Mouse (Mus musculus) bone marrow, adult 2 months (tissue): ENCODE measurements around the gene Fam136a. TPM values are rescaled to one million over a fixed set of nuclear protein-coding genes. Genes with fewer than 3 reads are reported as not detected.

Experiments used
- H3K27ac ChIP-seq: fragments of 200-500 bp; 2 replicates; pipeline ENCODE4 v1.5.1; 2012; ENCODE audit warnings: low read depth, mild to moderate bottlenecking, control low read depth, inconsistent platforms, low read length; ENCODE audit not compliant: control insufficient read depth, poor library complexity, insufficient read depth
- H3K4me1 ChIP-seq: fragments of 200-500 bp; 2 replicates; pipeline ENCODE4 v1.6.1; 2011; ENCODE audit warnings: low read length; ENCODE audit not compliant: control insufficient read depth, insufficient read depth
- H3K4me3 ChIP-seq: fragments of 200-500 bp; replicated peaks from 2 replicates; pipeline ENCODE3; 2011; ENCODE audit warnings: mild to moderate bottlenecking, low read depth, low read length, control low read depth; ENCODE audit not compliant: control insufficient read depth
- CTCF ChIP-seq: fragments of 200-500 bp; IDR thresholded peaks from 2 replicates; pipeline ENCODE4 v1.5.1; 2011; ENCODE audit warnings: low read length, control low read depth; ENCODE audit not compliant: control insufficient read depth, insufficient read depth
- POLR2A ChIP-seq: fragments of 200-500 bp; IDR thresholded peaks from 2 replicates; pipeline ENCODE4 v1.6.1; 2011; ENCODE audit warnings: low read depth, mild to moderate bottlenecking, control low read depth, low read length, borderline replicate concordance; ENCODE audit not compliant: control insufficient read depth
- WGBS: fragments of 180-500 bp; shearing (Covaris S2); methylation state at CpG from one replicate; pipeline ENCODE4 v1.1.7; 2018; 5-methylcytosine and 5-hydroxymethylcytosine counted together
- polyA plus RNA-seq: library from polyadenylated mRNA; stranded (reverse); fragments of >200 nt; gene quantifications from 2 replicates; pipeline ENCODE4 v1.2.4, GENCODE M21; 2011; ENCODE audit warnings: low replicate concordance; ENCODE audit not compliant: missing spikeins, insufficient read depth, insufficient read length

Fam136a gene
- polyA plus RNA-seq, 1 experiment = 24.3 TPM

DNA sequence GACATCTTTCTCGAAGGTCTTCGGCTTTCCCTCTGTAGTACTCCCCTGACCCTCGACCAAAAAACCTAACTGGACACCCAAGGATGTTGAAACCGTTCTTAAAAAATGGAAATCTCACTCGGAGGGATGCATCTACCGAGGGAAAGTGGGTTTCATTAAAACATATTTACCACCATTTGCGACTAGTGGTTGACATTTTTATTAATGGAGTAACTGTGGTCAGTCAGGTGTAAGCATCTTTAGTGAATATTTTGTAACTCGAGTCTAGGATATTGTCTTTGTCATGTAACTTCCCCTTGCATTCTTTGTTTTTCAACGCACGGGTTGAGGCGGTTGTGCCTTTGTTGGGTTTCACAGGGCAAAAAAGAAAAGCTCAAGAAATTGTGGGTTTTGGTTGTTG lies 39.5 kb downstream of the Fam136a start:
- TF ChIP-seq POLR2A (no peak), CTCF (no peak)
- H3K27ac ChIP-seq = no peak overlapping the region
- H3K4me3 ChIP-seq = peak overlapping the region; percentile 38
- H3K4me1 ChIP-seq = no peaks in the 10 kb centered on the region
- under 1% methylated on average over 11 of the region's 11 CpGs for WGBS

DNA sequence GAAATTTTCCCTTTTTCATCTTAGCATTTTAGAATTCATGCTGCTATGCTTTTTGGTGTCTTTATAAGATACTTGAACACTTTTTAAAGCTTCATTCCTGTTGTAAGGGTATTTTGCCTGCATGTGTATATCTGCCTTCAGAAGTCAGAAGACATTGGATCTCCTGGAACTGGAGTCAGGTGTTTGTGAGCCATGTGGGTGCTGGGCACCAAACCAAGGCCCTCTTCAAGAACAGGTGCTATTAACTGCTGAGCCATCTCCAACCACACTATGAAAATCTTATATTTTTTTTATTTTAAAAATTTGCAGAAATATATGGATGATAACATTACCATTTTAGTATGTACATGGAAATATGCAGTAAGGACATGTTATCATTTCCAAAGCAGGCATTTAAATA lies 40.9 kb downstream of the Fam136a start:
- Histone ChIP-seq H3K4me1 (no peaks in the 10 kb centered on the region), H3K4me3 (no peak overlapping the region), H3K27ac (no peak overlapping the region)
- TF ChIP-seq POLR2A (no peak), CTCF (no peak)

GRCm38 (mm10) chr6:86418711-86419110 lies 53.3 kb downstream of the Fam136a start:
- Histone ChIP-seq H3K4me3 (no peak overlapping the region), H3K27ac (no peak overlapping the region), H3K4me1 (no peaks in the 10 kb centered on the region)
- no peak for TF ChIP-seq POLR2A
- TF ChIP-seq CTCF = no peak
- 54% methylated on average over 6 of the region's 6 CpGs for WGBS

DNA sequence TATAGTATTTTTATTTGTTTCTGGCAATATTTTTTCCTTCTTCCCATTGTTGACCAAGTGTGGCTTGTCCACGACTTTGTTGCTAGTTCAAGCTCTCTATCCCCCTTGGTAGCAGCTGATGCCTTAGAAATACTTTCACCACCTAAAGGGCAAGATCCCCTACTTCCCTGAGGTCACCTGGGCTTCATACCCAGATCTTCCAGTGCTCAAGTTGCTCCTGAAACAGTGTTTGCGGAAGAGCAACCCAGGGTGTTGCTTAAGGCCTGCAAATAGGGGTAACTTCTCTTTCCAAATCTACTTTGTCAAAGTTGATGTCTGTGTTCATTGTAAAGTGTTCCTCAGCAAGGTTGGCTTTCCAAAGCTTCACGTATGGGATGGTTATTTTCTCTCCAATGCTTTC lies 53.8 kb downstream of the Fam136a start:
- no peak overlapping the region for H3K27ac ChIP-seq
- H3K4me1 ChIP-seq = no peaks in the 10 kb centered on the region
- WGBS = 67% methylated on average over 3 of the region's 3 CpGs
- no peak overlapping the region for H3K4me3 ChIP-seq
- TF ChIP-seq POLR2A = no peak
- TF ChIP-seq CTCF = no peak

Other genes with a start within 250 kb of the Fam136a start
- not detected in 2 replicates for gene Tgfa, start 170.4 kb upstream of the Fam136a start, polyA plus RNA-seq
- 224 and 244 TPM in 2 replicates for gene Snrpg, start 5.7 kb downstream of the Fam136a start, polyA plus RNA-seq
- gene Pcyox1, start 31.5 kb downstream of the Fam136a start, polyA plus RNA-seq = 15.1 and 22.8 TPM in 2 replicates
- gene Tia1, start 38.6 kb downstream of the Fam136a start, polyA plus RNA-seq = 15.3 and 28.8 TPM in 2 replicates
- gene Gm44790, start 61.0 kb downstream of the Fam136a start, polyA plus RNA-seq = not detected in 2 replicates
- 7.9 and 13.3 TPM in 2 replicates for gene C87436, start 72.7 kb downstream of the Fam136a start, polyA plus RNA-seq
- gene Pcbp1, start 160.7 kb downstream of the Fam136a start, polyA plus RNA-seq = 52.9 and 86.3 TPM in 2 replicates